Mouse (Mus musculus): ENCODE results near the gene Bcor. TPM values are rescaled to one million over a fixed set of nuclear protein-coding genes. Genes with fewer than 3 reads are reported as not detected.
A peak's percentile ranks its signal among the peaks of the same experiment; 100 is the strongest.

The Bcor gene
- total and polyA plus RNA-seq, 2 experiments = 2.8 to 5.6 TPM

GRCm38 (mm10) chrX:12124571-12124970 lies 35.6 kb downstream of the Bcor start:
- Histone ChIP-seq H3K9ac (ENCODE audit: low read depth, low read length) (no peak overlapping the region), H3K27me3 (ENCODE audit: control insufficient read depth, insufficient read depth, low read length) (no peaks in the 10 kb centered on the region), H3K36me3 (ENCODE audit: control insufficient read depth, insufficient read depth, low read length) (no peaks in the 10 kb centered on the region), H3K4me1 (ENCODE audit: control insufficient read depth, insufficient read depth, low read length) (peaks cover 8% of the 10 kb centered on the region; the same call in 1 of the 2 replicates), H3K27ac (replicated peaks; ENCODE audit: insufficient read depth, low read depth, low read length) (no peak overlapping the region), H3K79me2 (ENCODE audit: control insufficient read depth, insufficient read depth, low read length) (no peaks in the 10 kb centered on the region), H3K4me3 (ENCODE audit: insufficient read depth, low read depth, low read length) (no peak overlapping the region)
- DNase-seq (ENCODE audit: extremely low read depth, low read depth, low spot score) = no peak
- TF ChIP-seq CTCF (IDR thresholded peaks at IDR 0.05; ENCODE audit: low read depth, low read length) = no peak
- no peak for TF ChIP-seq POLR2A (IDR thresholded peaks at IDR 0.05; ENCODE audit: extremely low read depth, insufficient read depth, low read length)
- 74% methylated on average over 3 of the region's 3 CpGs for WGBS

- WGBS = 56% methylated on average over 5 of the region's 6 CpGs
- no peaks in the 10 kb centered on the region for H3K79me2 ChIP-seq (ENCODE audit: control insufficient read depth, insufficient read depth, low read length)
- no peak for DNase-seq (ENCODE audit: extremely low read depth, low read depth, low spot score)
- no peaks in the 10 kb centered on the region for H3K27me3 ChIP-seq (ENCODE audit: control insufficient read depth, insufficient read depth, low read length)
- TF ChIP-seq CTCF (IDR thresholded peaks at IDR 0.05; ENCODE audit: low read depth, low read length) (no peak), POLR2A (IDR thresholded peaks at IDR 0.05; ENCODE audit: extremely low read depth, insufficient read depth, low read length) (no peak)
- H3K4me3 ChIP-seq (ENCODE audit: insufficient read depth, low read depth, low read length) = no peak overlapping the region
- peaks cover 2% of the 10 kb centered on the region; the same call in 1 of the 2 replicates for H3K4me1 ChIP-seq (ENCODE audit: control insufficient read depth, insufficient read depth, low read length)
- no peaks in the 10 kb centered on the region for H3K36me3 ChIP-seq (ENCODE audit: control insufficient read depth, insufficient read depth, low read length)
- no peak overlapping the region for H3K9ac ChIP-seq (ENCODE audit: low read depth, low read length)
- H3K27ac ChIP-seq (replicated peaks; ENCODE audit: insufficient read depth, low read depth, low read length) = no peak overlapping the region
Measured at GRCm38 (mm10) chrX:12123687-12124087, 36.5 kb downstream of the Bcor start.

- DNase-seq (ENCODE audit: extremely low read depth, low read depth, low spot score) = peak; percentile 53
- TF ChIP-seq POLR2A (IDR thresholded peaks at IDR 0.05; ENCODE audit: extremely low read depth, insufficient read depth, low read length) = no peak
- TF ChIP-seq CTCF (IDR thresholded peaks at IDR 0.05; ENCODE audit: low read depth, low read length) = no peak
- 12% methylated on average over 21 of the region's 21 CpGs for WGBS
- Histone ChIP-seq H3K4me1 (ENCODE audit: control insufficient read depth, insufficient read depth, low read length) (no peaks in the 10 kb centered on the region; the same call in 1 of the 2 replicates), H3K27me3 (ENCODE audit: control insufficient read depth, insufficient read depth, low read length) (no peaks in the 10 kb centered on the region), H3K36me3 (ENCODE audit: control insufficient read depth, insufficient read depth, low read length) (no peaks in the 10 kb centered on the region), H3K9ac (ENCODE audit: low read depth, low read length) (peak overlapping the region; percentile 64), H3K27ac (replicated peaks; ENCODE audit: insufficient read depth, low read depth, low read length) (peak overlapping the region; percentile 77), H3K79me2 (ENCODE audit: control insufficient read depth, insufficient read depth, low read length) (no peaks in the 10 kb centered on the region), H3K4me3 (ENCODE audit: insufficient read depth, low read depth, low read length) (peak overlapping the region; percentile 9; the same call in 1 of the 2 replicates)
Measured at GRCm38 (mm10) chrX:12122594-12123331, 37.4 kb downstream of the Bcor start.

GRCm38 (mm10) chrX:12119476-12119875 lies 40.7 kb downstream of the Bcor start:
- Histone ChIP-seq H3K4me1 (ENCODE audit: control insufficient read depth, insufficient read depth, low read length) (no peaks in the 10 kb centered on the region; the same call in 1 of the 2 replicates), H3K27me3 (ENCODE audit: control insufficient read depth, insufficient read depth, low read length) (no peaks in the 10 kb centered on the region), H3K79me2 (ENCODE audit: control insufficient read depth, insufficient read depth, low read length) (no peaks in the 10 kb centered on the region), H3K9ac (ENCODE audit: low read depth, low read length) (no peak overlapping the region), H3K27ac (replicated peaks; ENCODE audit: insufficient read depth, low read depth, low read length) (no peak overlapping the region), H3K36me3 (ENCODE audit: control insufficient read depth, insufficient read depth, low read length) (no peaks in the 10 kb centered on the region), H3K4me3 (ENCODE audit: insufficient read depth, low read depth, low read length) (no peak overlapping the region)
- TF ChIP-seq CTCF (IDR thresholded peaks at IDR 0.05; ENCODE audit: low read depth, low read length) (no peak), POLR2A (IDR thresholded peaks at IDR 0.05; ENCODE audit: extremely low read depth, insufficient read depth, low read length) (no peak)
- no peak for DNase-seq (ENCODE audit: extremely low read depth, low read depth, low spot score)
- WGBS = 64% methylated on average over 1 of the region's 1 CpGs

GRCm38 (mm10) chrX:12116128-12116527 lies 44.0 kb downstream of the Bcor start:
- no peak for DNase-seq (ENCODE audit: extremely low read depth, low read depth, low spot score)
- H3K36me3 ChIP-seq (ENCODE audit: control insufficient read depth, insufficient read depth, low read length) = no peaks in the 10 kb centered on the region
- H3K4me1 ChIP-seq (ENCODE audit: control insufficient read depth, insufficient read depth, low read length) = no peaks in the 10 kb centered on the region
- H3K9ac ChIP-seq (ENCODE audit: low read depth, low read length) = no peak overlapping the region
- 12% methylated on average over 7 of the region's 7 CpGs for WGBS
- H3K27me3 ChIP-seq (ENCODE audit: control insufficient read depth, insufficient read depth, low read length) = no peaks in the 10 kb centered on the region
- no peak overlapping the region for H3K27ac ChIP-seq (replicated peaks; ENCODE audit: insufficient read depth, low read depth, low read length)
- no peak for TF ChIP-seq POLR2A (IDR thresholded peaks at IDR 0.05; ENCODE audit: extremely low read depth, insufficient read depth, low read length)
- no peak for TF ChIP-seq CTCF (IDR thresholded peaks at IDR 0.05; ENCODE audit: low read depth, low read length)
- no peaks in the 10 kb centered on the region for H3K79me2 ChIP-seq (ENCODE audit: control insufficient read depth, insufficient read depth, low read length)
- H3K4me3 ChIP-seq (ENCODE audit: insufficient read depth, low read depth, low read length) = no peak overlapping the region

- Histone ChIP-seq H3K27ac (replicated peaks; ENCODE audit: insufficient read depth, low read depth, low read length) (no peak overlapping the region), H3K36me3 (ENCODE audit: control insufficient read depth, insufficient read depth, low read length) (no peaks in the 10 kb centered on the region), H3K27me3 (ENCODE audit: control insufficient read depth, insufficient read depth, low read length) (no peaks in the 10 kb centered on the region), H3K79me2 (ENCODE audit: control insufficient read depth, insufficient read depth, low read length) (no peaks in the 10 kb centered on the region; the same call in 1 of the 2 replicates), H3K4me1 (ENCODE audit: control insufficient read depth, insufficient read depth, low read length) (no peaks in the 10 kb centered on the region), H3K4me3 (ENCODE audit: insufficient read depth, low read depth, low read length) (no peak overlapping the region), H3K9ac (ENCODE audit: low read depth, low read length) (no peak overlapping the region)
- TF ChIP-seq CTCF (IDR thresholded peaks at IDR 0.05; ENCODE audit: low read depth, low read length) = no peak
- no peak for TF ChIP-seq POLR2A (IDR thresholded peaks at IDR 0.05; ENCODE audit: extremely low read depth, insufficient read depth, low read length)
- no peak for DNase-seq (ENCODE audit: extremely low read depth, low read depth, low spot score)
- 83% methylated on average over 4 of the region's 4 CpGs for WGBS
Measured at GRCm38 (mm10) chrX:12112166-12112565, 48.0 kb downstream of the Bcor start.

Data from liver, adult 2 months (tissue).